Mouse (Mus musculus) embryonic facial prominence, embryonic 14.5 days (tissue): Measurements from ENCODE around the gene Tcf7l2. TPM values are rescaled to one million over a fixed set of nuclear protein-coding genes. Genes with fewer than 3 reads are reported as not detected.

Experiments
- ATAC-seq: fragments of 200-750 bp; cut with Nextera tagmentation; 2 replicates; pipeline ENCODE4 v1.8.0; 2017; ENCODE audit warnings: low read depth, moderate number of reproducible peaks, moderate TSS enrichment
- DNase-seq: peaks from one replicate; pipeline ENCODE4 v3.0.0-alpha.2; 2015; ENCODE audit warnings: low spot score
- H3K27ac ChIP-seq: fragments of 300-500 bp; sonication (generic); replicated peaks from 2 replicates; pipeline ENCODE4 v1.5.1; 2014; ENCODE audit warnings: low read depth, mild to moderate bottlenecking, low read length, moderate library complexity
- H3K27me3 ChIP-seq: fragments of 300-500 bp; sonication (generic); replicated peaks from 2 replicates; pipeline ENCODE4 v1.6.1; 2014; ENCODE audit warnings: low read length; ENCODE audit not compliant: control insufficient read depth, insufficient read depth
- H3K36me3 ChIP-seq: fragments of 300-500 bp; sonication (generic); 2 replicates; pipeline ENCODE4 v1.6.1; 2014; ENCODE audit warnings: low read length, mixed read lengths; ENCODE audit not compliant: control insufficient read depth, insufficient read depth
- H3K4me1 ChIP-seq: fragments of 300-500 bp; sonication (generic); 2 replicates; pipeline ENCODE4 v1.6.1; 2014; ENCODE audit warnings: antibody characterized with exemption, low read length; ENCODE audit not compliant: control insufficient read depth, insufficient read depth
- H3K4me2 ChIP-seq: fragments of 300-500 bp; sonication (generic); 2 replicates; pipeline ENCODE4 v1.6.1; 2014; ENCODE audit warnings: low read depth, mild to moderate bottlenecking, low read length, moderate library complexity, mixed read lengths
- H3K4me3 ChIP-seq: fragments of 300-500 bp; sonication (generic); 2 replicates; pipeline ENCODE4 v1.5.1; 2014; ENCODE audit warnings: low read depth, mild to moderate bottlenecking, low read length
- H3K9ac ChIP-seq: fragments of 300-500 bp; sonication (generic); 2 replicates; pipeline ENCODE4 v1.6.1; 2014; ENCODE audit warnings: low read depth, mild to moderate bottlenecking, low read length, moderate library complexity, mixed read lengths
- H3K9me3 ChIP-seq: fragments of 300-500 bp; sonication (generic); 2 replicates; pipeline ENCODE4 v1.6.1; 2016; ENCODE audit warnings: low read length; ENCODE audit not compliant: control insufficient read depth
- WGBS: fragments of 180-500 bp; shearing (Covaris S2); extraction: QIAGEN DNeasy Blood & Tissue Kit; methylation state at CpG from one replicate; pipeline ENCODE4 v1.1.7; 2014; 5-methylcytosine and 5-hydroxymethylcytosine counted together
- polyA plus RNA-seq: library from polyadenylated mRNA; unstranded; fragments of >200 nt; fragmentation: Nextera tagmentation; extraction: Ambion mirVana; gene quantifications from 2 replicates; pipeline ENCODE4 v1.2.1, GENCODE M21; 2014

Tcf7l2 gene
- polyA plus RNA-seq, result 106 and 124 TPM in 2 replicates

DNA sequence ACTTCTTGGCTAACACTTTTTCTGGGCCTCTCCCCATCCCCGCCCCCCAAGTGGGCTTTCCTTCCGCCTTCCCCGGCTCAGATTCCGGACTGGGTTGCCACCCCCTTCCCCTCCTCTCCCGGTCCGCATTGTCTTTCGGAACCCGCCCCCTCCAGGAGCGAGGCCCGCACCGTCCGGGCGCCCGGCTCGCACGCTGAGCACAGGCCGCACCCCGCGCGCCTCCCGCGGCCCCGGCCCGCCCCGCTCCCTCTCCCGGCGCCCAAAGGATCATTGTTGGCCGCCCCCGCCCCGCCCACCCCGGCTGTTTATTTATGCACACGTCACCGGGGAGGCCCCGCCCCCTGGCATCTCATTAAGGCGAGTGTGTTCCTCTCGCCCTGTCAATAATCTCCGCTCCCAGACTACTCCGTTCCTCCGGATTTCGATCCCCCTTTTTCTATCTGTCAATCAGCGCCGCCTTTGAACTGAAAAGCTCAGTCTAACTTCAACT is at the start of gene Tcf7l2:
Gene Tcf7l2, plus strand, starts transcription at position 382 of the 490 bp plus-strand sequence.
- Histone ChIP-seq H3K36me3 (no peaks in the 10 kb centered on the region), H3K9ac (peak within 1 kb of the TSS; percentile 99), H3K4me3 (peak within 1 kb of the TSS; percentile 82), H3K4me1 (peaks cover 17% of the 10 kb centered on the region), H3K27me3 (no peaks in the 10 kb centered on the region), H3K27ac (peak within 1 kb of the TSS; percentile 99), H3K9me3 (no peaks in the 10 kb centered on the region), H3K4me2 (peak within 1 kb of the TSS; percentile 95)
- DNase-seq, result peak; percentile 99
- peak; percentile 95 for ATAC-seq
- under 1% methylated on average over 33 of the region's 42 CpGs for WGBS

DNA sequence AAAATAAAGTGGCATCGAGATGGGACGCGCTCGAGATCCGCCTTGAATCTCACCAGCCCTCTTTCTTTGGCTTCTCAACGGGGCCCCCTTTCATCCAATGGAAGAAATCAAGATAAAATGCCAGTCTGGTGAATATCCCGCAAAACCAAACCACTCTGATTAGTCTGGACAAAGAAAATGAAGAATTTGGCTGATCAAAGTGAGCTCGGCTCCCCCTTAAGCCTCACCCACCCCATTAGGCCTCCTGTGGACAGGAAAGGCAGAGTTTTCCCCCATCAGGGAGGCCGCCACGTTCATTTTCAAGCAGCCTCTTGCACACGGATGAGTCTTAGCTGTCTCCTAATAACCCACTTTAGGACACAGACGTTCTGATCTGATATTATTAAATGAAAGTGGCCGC is 47.0 kb upstream of the Tcf7l2 start:
- WGBS, result 22% methylated on average over 13 of the region's 13 CpGs
- ATAC-seq (no peak), DNase-seq (no peak)
- Histone ChIP-seq H3K27me3 (0 out of 2 replicates have a peak, but pooled peaks cover 5% of the 10 kb centered on the region), H3K4me2 (no peak overlapping the region), H3K9ac (no peak overlapping the region), H3K27ac (no peak overlapping the region), H3K9me3 (no peaks in the 10 kb centered on the region), H3K36me3 (no peaks in the 10 kb centered on the region), H3K4me3 (no peak overlapping the region), H3K4me1 (no peaks in the 10 kb centered on the region)

DNA sequence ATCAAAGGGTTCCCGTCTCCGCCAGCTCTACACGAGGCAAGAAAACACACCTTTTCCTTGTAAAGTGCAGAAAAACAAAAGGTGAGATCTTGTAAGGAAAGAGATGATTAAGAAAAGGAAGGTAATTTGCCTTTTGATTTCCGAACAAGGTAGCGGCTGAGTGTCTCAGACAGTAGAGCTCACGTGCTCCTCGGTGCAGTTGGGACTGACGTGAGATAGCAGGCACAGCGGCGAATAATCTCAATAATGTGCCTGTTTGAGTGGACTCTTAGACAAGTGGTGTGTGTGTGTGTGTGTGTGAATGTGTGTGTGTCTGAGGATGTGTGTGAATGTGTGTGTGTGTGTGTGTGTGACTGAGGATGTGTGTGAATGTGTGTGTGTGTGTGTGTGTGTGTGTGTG is 46.2 kb upstream of the Tcf7l2 start:
- Histone ChIP-seq H3K4me3 (no peak overlapping the region), H3K36me3 (no peaks in the 10 kb centered on the region), H3K9ac (no peak overlapping the region), H3K4me1 (no peaks in the 10 kb centered on the region), H3K27me3 (0 out of 2 replicates have a peak, but pooled peaks cover 5% of the 10 kb centered on the region), H3K9me3 (no peaks in the 10 kb centered on the region), H3K27ac (no peak overlapping the region), H3K4me2 (no peak overlapping the region)
- ATAC-seq, result no peak
- no peak for DNase-seq
- 70% methylated on average over 10 of the region's 10 CpGs for WGBS

DNA sequence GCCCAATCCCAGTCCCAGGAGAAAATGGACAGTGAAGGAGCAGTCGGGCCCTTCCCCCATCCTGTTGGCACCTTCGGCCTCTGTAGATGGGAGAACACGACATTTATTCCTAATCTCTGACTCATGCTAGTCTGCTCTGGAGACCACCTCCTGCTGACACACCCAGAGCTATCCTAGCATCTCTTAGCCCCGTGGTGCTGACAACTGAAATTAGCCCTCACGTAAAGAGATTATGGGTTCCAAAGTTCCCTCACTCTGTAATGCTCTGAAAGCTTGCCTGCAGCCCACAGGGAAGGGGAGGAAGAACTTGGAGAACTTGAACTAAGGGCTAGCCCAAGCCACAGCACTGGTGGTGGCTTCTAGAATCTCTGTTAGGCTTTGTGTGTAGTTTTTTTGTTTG is 42.7 kb upstream of the Tcf7l2 start:
- Histone ChIP-seq H3K4me3 (no peak overlapping the region), H3K4me2 (no peak overlapping the region), H3K9me3 (no peaks in the 10 kb centered on the region), H3K27me3 (0 out of 2 replicates have a peak, but pooled peaks cover under 1% of the 10 kb centered on the region), H3K4me1 (no peaks in the 10 kb centered on the region), H3K9ac (no peak overlapping the region), H3K27ac (no peak overlapping the region), H3K36me3 (no peaks in the 10 kb centered on the region)
- ATAC-seq (no peak), DNase-seq (no peak)
- 70% methylated on average over 5 of the region's 5 CpGs for WGBS

DNA sequence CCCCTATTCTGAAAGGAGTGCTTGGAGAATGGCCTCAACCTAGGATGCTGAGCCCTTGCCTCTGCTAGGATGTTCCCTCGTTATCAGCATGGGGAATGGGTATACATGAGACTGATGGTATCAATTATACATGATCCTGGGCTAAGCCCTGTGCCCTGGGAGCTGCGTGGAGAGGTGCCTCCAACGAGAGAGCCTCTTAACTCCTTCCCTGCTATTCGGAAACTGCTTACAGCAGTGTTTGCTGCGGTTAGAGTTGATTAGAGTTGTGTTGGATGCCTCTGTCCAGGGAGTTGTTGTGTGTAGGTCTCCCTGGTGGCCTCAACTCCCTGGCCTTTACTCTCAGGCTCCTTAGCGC is 41.4 kb upstream of the Tcf7l2 start:
- Histone ChIP-seq H3K4me3 (no peak overlapping the region), H3K9me3 (no peaks in the 10 kb centered on the region), H3K36me3 (no peaks in the 10 kb centered on the region), H3K4me2 (no peak overlapping the region), H3K27me3 (no peaks in the 10 kb centered on the region), H3K9ac (no peak overlapping the region), H3K4me1 (no peaks in the 10 kb centered on the region), H3K27ac (no peak overlapping the region)
- DNase-seq (no peak), ATAC-seq (no peak)
- 26% methylated on average over 6 of the region's 6 CpGs for WGBS

DNA sequence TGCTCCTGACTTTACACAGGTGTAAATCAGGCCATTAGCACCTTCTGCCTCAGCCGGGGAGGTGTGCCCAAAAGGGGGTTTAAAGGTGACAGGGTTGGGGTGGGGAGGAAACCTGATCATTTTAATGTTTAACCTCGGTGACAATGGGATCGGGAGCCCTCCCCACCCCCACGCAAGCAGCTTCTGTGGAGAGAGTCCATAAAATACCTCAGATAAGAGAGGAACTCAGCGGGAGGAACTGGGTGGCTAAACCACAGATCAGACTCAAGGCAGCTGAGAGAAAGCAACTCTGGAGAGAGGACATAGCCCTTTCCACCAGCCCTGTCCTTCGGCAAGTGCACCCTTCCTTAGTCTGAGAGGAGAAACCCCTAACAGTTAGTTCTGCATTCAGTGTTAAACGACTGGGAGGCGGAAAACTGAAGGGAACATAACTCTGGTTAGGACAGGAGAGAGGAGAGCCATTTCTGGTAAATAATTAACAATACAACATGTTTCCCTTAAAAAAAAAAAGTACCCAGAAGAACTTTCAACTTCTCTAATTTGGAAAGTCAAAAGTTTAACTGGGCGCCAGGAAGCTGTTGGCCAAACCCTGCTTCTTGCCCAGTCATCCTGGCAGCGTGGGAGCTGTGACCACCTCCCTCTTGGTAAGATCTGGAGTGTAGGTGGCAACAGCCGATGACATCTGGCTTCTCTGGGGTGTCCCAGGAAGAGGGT is 40.9 kb upstream of the Tcf7l2 start:
- 48% methylated on average over 11 of the region's 11 CpGs for WGBS

DNA sequence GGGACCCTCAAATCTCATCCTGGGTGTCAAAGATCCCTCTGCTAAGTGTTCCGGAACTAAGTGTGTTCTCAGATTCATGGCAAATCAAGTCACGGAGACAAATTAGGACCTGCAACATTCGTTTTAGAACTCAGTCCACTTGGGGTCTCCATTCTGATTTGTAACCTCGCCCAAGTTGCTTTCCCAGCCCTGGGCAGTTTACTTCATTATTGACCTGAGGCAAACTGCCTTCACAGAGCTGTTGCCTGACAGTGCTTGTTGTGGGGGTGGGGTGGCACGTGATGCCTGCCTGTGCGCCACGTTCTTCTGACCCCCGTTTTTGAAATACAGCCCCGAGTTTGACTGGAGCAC is 40.4 kb upstream of the Tcf7l2 start:
- WGBS, result 80% methylated on average over 9 of the region's 9 CpGs
- no peak for ATAC-seq

More for the DNA sequence above, 40.9 kb upstream of the Tcf7l2 start:
- H3K4me3 ChIP-seq, result no peak overlapping the region
- H3K9ac ChIP-seq, result no peak overlapping the region
- H3K36me3 ChIP-seq, result no peaks in the 10 kb centered on the region
- H3K4me2 ChIP-seq, result no peak overlapping the region
- H3K9me3 ChIP-seq, result no peaks in the 10 kb centered on the region
- H3K27ac ChIP-seq, result no peak overlapping the region
- no peak for DNase-seq
- no peaks in the 10 kb centered on the region for H3K27me3 ChIP-seq
- H3K4me1 ChIP-seq, result no peaks in the 10 kb centered on the region
- ATAC-seq, result no peak

DNA sequence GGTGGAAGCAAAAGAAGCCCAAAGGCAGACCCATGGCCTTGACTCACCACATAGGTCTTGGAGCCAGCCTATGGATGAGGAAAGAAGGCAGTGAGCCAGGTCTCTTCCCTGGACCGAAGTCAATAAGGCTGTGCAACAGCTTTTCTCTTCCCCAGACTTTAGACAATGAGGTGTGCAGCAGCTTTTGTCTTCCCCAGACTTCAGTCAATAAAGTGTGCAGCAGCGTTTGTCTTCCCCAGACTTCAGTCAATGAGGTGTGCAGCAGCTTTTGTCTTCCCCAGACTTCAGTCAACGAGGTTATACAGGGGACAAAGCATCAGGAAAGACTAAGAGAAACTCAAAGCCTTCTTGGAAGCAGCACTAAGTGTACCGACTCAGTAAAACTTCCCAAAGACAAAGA is 39.5 kb upstream of the Tcf7l2 start:
- Histone ChIP-seq H3K27ac (no peak overlapping the region), H3K4me3 (no peak overlapping the region), H3K9ac (no peak overlapping the region), H3K27me3 (no peaks in the 10 kb centered on the region), H3K4me1 (no peaks in the 10 kb centered on the region), H3K9me3 (no peaks in the 10 kb centered on the region), H3K36me3 (no peaks in the 10 kb centered on the region), H3K4me2 (no peak overlapping the region)
- WGBS, result 77% methylated on average over 4 of the region's 4 CpGs
- no peak for DNase-seq
- no peak for ATAC-seq

More for the DNA sequence above, 40.4 kb upstream of the Tcf7l2 start:
- H3K4me2 ChIP-seq, result no peak overlapping the region
- no peak overlapping the region for H3K27ac ChIP-seq
- no peaks in the 10 kb centered on the region for H3K4me1 ChIP-seq
- H3K4me3 ChIP-seq, result no peak overlapping the region
- DNase-seq, result no peak
- H3K27me3 ChIP-seq, result no peaks in the 10 kb centered on the region
- no peaks in the 10 kb centered on the region for H3K9me3 ChIP-seq
- H3K36me3 ChIP-seq, result no peaks in the 10 kb centered on the region
- no peak overlapping the region for H3K9ac ChIP-seq

DNA sequence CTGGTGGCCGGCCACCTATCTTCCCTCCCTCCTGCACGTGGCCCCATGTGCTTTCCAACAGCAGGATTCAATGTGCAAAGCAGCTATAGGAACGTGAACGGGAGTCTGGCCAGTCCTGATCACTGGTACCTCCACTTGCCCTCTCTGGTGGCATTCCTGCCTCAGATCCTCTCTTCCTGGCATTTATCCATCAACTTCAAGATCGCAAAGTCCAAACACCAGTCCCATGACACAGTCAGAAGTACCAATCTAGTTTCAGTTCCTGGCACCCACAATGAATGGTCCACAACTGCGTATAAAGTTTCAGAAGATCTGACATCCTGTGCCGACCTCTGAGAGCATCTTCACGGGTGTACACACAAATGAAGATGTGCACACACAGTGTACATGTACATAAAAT is 38.9 kb upstream of the Tcf7l2 start:
- no peak for DNase-seq
- H3K36me3 ChIP-seq, result no peaks in the 10 kb centered on the region
- no peaks in the 10 kb centered on the region for H3K4me1 ChIP-seq
- no peak overlapping the region for H3K4me2 ChIP-seq
- H3K4me3 ChIP-seq, result no peak overlapping the region
- H3K27me3 ChIP-seq, result no peaks in the 10 kb centered on the region
- no peak overlapping the region for H3K27ac ChIP-seq
- ATAC-seq, result no peak
- H3K9me3 ChIP-seq, result no peaks in the 10 kb centered on the region
- H3K9ac ChIP-seq, result no peak overlapping the region
- WGBS, result 86% methylated on average over 8 of the region's 8 CpGs
